Mouse (Mus musculus): ENCODE data around the gene Olfr194. TPM values are rescaled to one million over a fixed set of nuclear protein-coding genes. Genes with fewer than 3 reads are reported as not detected.
"Not testable (repeated sequence)": the region's sequence is repeated elsewhere in the genome, so short reads cannot be mapped to it uniquely, and the experiment has no call there.

Olfr194 gene
- polyA plus RNA-seq (2014; fragmentation: Nextera tagmentation; extraction: Ambion mirVana), result not detected in 2 replicates

DNA sequence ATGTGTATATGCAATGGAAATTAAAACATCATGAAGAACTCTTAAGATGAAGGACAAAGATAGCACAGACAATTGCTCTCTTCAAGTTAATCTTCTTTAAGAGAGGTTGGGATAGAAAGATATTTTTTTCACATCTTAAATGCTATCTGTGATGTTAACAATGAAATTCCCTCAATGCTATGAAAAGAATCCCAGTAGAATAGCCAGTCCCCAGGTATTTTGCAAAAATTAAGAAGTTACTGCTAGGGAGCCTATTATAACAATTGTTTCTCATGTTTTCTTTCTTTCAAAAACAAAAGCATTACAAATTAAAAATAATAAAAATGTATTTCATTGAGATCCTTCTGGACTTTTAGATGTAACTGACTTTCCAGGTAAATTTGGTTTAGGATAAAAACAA is at the start of gene Olfr194:
Gene Olfr194, minus strand, starts transcription at position 101 of the 400 bp plus-strand sequence.
- Histone ChIP-seq H3K4me1 (ENCODE audit: control insufficient read depth, insufficient read depth, low read length) (no peaks in the 10 kb centered on the region), H3K27ac (ENCODE audit: low read length) (no peak within 1 kb of the TSS), H3K27me3 (ENCODE audit: control insufficient read depth, insufficient read depth, low read length) (no peaks in the 10 kb centered on the region), H3K9me3 (ENCODE audit: control insufficient read depth, low read depth, low read length) (no peaks in the 10 kb centered on the region), H3K36me3 (ENCODE audit: control insufficient read depth, insufficient read depth, low read length) (no peaks in the 10 kb centered on the region), H3K4me3 (ENCODE audit: low read depth, low read length) (no peak within 1 kb of the TSS), H3K4me2 (replicated peaks; ENCODE audit: low read depth, low read length) (no peak within 1 kb of the TSS), H3K9ac (replicated peaks; ENCODE audit: low read depth, low read length) (no peak within 1 kb of the TSS)
- no peak for ATAC-seq (ENCODE audit: insufficient number of reproducible peaks, insufficient read depth, low FRiP score, low read depth)

DNA sequence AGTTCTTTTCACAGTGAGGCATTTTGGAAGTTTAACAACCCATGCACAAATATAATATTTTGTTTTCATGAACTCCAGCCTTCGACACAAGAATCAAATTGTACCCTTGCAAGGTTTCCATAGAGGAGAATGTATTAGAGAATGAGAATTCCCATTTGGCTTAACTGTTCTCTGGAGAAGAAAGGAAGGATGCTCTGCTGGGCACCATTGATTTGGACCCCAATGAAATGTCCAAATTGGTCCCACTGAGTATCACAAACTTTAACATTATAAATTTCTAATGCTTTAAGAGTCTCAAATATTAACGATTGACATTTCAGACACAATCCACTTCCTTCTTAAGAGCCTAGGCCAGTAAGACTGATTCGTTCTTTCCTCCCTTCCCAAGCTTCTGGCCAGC is 49.5 kb upstream of the Olfr194 start, which contains the start of gene Olfr196:
Gene Olfr196, minus strand, starts transcription at position 101 of the 400 bp plus-strand sequence.
- Histone ChIP-seq H3K36me3 (ENCODE audit: control insufficient read depth, insufficient read depth, low read length) (no peaks in the 10 kb centered on the region), H3K9ac (replicated peaks; ENCODE audit: low read depth, low read length) (no peak within 1 kb of the TSS), H3K27ac (ENCODE audit: low read length) (no peak within 1 kb of the TSS), H3K4me3 (ENCODE audit: low read depth, low read length) (no peak within 1 kb of the TSS), H3K9me3 (ENCODE audit: control insufficient read depth, low read depth, low read length) (no peaks in the 10 kb centered on the region), H3K27me3 (ENCODE audit: control insufficient read depth, insufficient read depth, low read length) (no peaks in the 10 kb centered on the region), H3K4me1 (ENCODE audit: control insufficient read depth, insufficient read depth, low read length) (no peaks in the 10 kb centered on the region), H3K4me2 (replicated peaks; ENCODE audit: low read depth, low read length) (no peak within 1 kb of the TSS)
- ATAC-seq (ENCODE audit: insufficient number of reproducible peaks, insufficient read depth, low FRiP score, low read depth), result no peak
- 73% methylated on average over 3 of the region's 3 CpGs for WGBS

DNA sequence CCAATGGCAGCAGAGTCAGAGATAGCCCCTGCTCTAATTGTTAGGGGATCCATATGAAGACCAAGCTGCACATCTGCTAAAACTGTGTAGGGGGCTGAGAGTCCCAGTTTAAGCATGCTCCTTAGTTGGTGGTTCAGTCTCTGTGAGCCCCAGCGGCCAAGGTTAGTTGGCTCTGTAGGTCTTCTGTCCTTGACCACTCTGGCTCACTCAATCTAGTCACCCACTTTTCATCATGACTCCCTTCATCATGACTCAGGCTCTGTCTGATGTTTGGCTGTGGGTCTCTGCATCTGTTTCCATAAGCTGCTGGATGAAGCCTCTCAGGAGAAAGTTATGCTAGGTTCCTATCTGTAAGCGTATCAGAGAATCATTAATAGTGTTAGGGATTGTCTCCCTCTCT is 31.1 kb upstream of the Olfr194 start:
- no peak for ATAC-seq (ENCODE audit: insufficient number of reproducible peaks, insufficient read depth, low FRiP score, low read depth)
- WGBS, result 93% methylated on average over 2 of the region's 2 CpGs
- no peak overlapping the region for H3K27ac ChIP-seq (ENCODE audit: low read length)
- H3K9ac ChIP-seq (replicated peaks; ENCODE audit: low read depth, low read length), result no peak overlapping the region
- H3K27me3 ChIP-seq (ENCODE audit: control insufficient read depth, insufficient read depth, low read length), result no peaks in the 10 kb centered on the region
- H3K4me2 ChIP-seq (replicated peaks; ENCODE audit: low read depth, low read length), result no peak overlapping the region
- no peaks in the 10 kb centered on the region for H3K4me1 ChIP-seq (ENCODE audit: control insufficient read depth, insufficient read depth, low read length)
- no peaks in the 10 kb centered on the region for H3K9me3 ChIP-seq (ENCODE audit: control insufficient read depth, low read depth, low read length)
- H3K4me3 ChIP-seq (ENCODE audit: low read depth, low read length), result no peak overlapping the region
- H3K36me3 ChIP-seq (ENCODE audit: control insufficient read depth, insufficient read depth, low read length), result no peaks in the 10 kb centered on the region

DNA sequence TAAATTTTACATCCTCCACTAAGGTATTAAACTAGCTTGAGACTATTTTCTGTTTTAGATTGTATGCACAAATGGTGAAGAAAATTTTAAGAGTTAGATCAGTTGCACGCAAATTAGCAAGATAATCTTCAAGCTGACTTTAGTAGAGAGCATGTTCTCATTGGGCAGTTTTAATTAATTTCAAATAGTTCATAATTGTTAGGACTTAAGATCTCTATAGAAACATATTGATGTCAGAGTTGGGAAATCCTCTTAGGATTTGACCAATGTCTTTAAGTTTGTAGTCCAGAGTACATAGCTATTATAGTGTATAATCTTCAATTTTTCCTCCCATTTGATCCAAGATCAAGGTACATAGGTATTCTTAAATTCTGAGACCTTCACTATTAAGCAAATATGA is 25.9 kb upstream of the Olfr194 start, which contains the start of gene Olfr195:
Gene Olfr195, plus strand, starts transcription at position 301 of the 400 bp plus-strand sequence.
- no peaks in the 10 kb centered on the region for H3K9me3 ChIP-seq (ENCODE audit: control insufficient read depth, low read depth, low read length)
- no peak for ATAC-seq (ENCODE audit: insufficient number of reproducible peaks, insufficient read depth, low FRiP score, low read depth)
- no peaks in the 10 kb centered on the region for H3K36me3 ChIP-seq (ENCODE audit: control insufficient read depth, insufficient read depth, low read length)
- no peak within 1 kb of the TSS for H3K27ac ChIP-seq (ENCODE audit: low read length)
- WGBS, result 83% methylated on average over 1 of the region's 1 CpGs
- H3K4me2 ChIP-seq (replicated peaks; ENCODE audit: low read depth, low read length), result no peak within 1 kb of the TSS
- H3K9ac ChIP-seq (replicated peaks; ENCODE audit: low read depth, low read length), result no peak within 1 kb of the TSS
- no peak within 1 kb of the TSS for H3K4me3 ChIP-seq (ENCODE audit: low read depth, low read length)
- H3K4me1 ChIP-seq (ENCODE audit: control insufficient read depth, insufficient read depth, low read length), result no peaks in the 10 kb centered on the region
- H3K27me3 ChIP-seq (ENCODE audit: control insufficient read depth, insufficient read depth, low read length), result no peaks in the 10 kb centered on the region

DNA sequence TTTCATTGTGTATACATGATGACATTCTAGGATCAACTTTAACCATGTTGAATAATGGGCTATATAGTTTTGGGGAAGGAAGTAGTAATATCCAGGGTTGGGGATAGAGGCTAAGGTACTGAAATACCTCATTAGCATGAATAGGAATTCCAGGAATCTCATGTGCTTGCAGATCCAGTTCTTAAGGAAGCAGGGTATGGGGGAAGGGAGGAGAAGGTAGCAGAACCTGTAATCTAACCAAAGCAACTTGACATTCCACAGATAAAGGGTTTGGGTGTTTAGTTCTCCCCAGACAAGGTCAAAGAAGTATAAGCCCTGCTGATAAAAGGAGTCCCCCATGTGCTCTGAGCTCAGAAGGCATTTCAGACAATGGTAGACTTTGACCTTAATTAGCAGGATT is 20.2 kb upstream of the Olfr194 start:
- H3K27ac ChIP-seq (ENCODE audit: low read length), result no peak overlapping the region
- no peak overlapping the region for H3K4me3 ChIP-seq (ENCODE audit: low read depth, low read length)
- no peak for ATAC-seq (ENCODE audit: insufficient number of reproducible peaks, insufficient read depth, low FRiP score, low read depth)
- H3K36me3 ChIP-seq (ENCODE audit: control insufficient read depth, insufficient read depth, low read length), result no peaks in the 10 kb centered on the region
- H3K27me3 ChIP-seq (ENCODE audit: control insufficient read depth, insufficient read depth, low read length), result no peaks in the 10 kb centered on the region
- H3K4me1 ChIP-seq (ENCODE audit: control insufficient read depth, insufficient read depth, low read length), result no peaks in the 10 kb centered on the region
- H3K9me3 ChIP-seq (ENCODE audit: control insufficient read depth, low read depth, low read length), result no peaks in the 10 kb centered on the region
- H3K9ac ChIP-seq (replicated peaks; ENCODE audit: low read depth, low read length), result no peak overlapping the region
- H3K4me2 ChIP-seq (replicated peaks; ENCODE audit: low read depth, low read length), result no peak overlapping the region

DNA sequence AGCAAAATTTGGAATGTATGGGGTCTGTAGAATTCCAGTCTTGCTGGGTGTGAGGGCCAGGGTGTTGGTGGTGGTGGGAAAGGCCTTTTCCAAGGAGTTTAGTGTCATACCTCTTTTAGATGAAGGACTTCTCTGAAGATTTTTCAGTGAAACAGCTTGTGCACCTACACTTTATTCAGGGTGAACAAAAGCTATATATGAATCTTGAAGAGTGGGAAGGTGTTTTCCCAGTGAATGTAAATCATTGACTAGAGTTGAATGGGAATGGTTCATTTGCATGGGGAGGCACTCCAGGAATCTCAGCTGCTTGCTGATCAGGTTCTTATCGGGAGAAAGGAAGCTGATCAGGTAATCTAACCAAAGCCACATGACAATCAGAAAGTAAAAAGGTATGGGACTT is 9.9 kb upstream of the Olfr194 start:
- no peak overlapping the region for H3K4me3 ChIP-seq (ENCODE audit: low read depth, low read length)
- no peaks in the 10 kb centered on the region for H3K9me3 ChIP-seq (ENCODE audit: control insufficient read depth, low read depth, low read length)
- ATAC-seq (ENCODE audit: insufficient number of reproducible peaks, insufficient read depth, low FRiP score, low read depth), result no peak
- no peak overlapping the region for H3K4me2 ChIP-seq (replicated peaks; ENCODE audit: low read depth, low read length)
- H3K27me3 ChIP-seq (ENCODE audit: control insufficient read depth, insufficient read depth, low read length), result no peaks in the 10 kb centered on the region
- H3K27ac ChIP-seq (ENCODE audit: low read length), result no peak overlapping the region
- WGBS, result 70% methylated on average over 1 of the region's 1 CpGs
- no peak overlapping the region for H3K9ac ChIP-seq (replicated peaks; ENCODE audit: low read depth, low read length)
- H3K36me3 ChIP-seq (ENCODE audit: control insufficient read depth, insufficient read depth, low read length), result no peaks in the 10 kb centered on the region
- no peaks in the 10 kb centered on the region for H3K4me1 ChIP-seq (ENCODE audit: control insufficient read depth, insufficient read depth, low read length)

DNA sequence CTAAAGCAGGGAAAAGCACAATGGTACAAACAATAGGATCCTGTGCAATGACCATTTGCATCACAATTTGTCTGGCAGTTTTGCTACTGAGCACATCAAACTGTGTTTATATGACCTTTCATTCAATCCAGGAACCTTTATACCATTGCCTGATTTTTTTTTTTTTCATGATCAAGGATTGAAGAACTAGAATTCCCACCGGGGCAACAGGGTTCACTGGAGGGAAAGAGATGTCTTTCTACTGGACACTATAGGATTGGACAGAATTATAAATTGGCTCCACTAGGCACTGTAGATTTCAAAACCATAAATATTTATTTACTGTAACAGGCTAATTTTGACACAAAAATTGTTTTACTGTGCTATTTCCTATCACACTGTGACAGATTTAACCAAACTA is 9.1 kb downstream of the Olfr194 start, which contains the start of gene Olfr193:
Gene Olfr193, minus strand, starts transcription at position 101 of the 400 bp plus-strand sequence.
- H3K9me3 ChIP-seq (ENCODE audit: control insufficient read depth, low read depth, low read length), result no peaks in the 10 kb centered on the region
- ATAC-seq (ENCODE audit: insufficient number of reproducible peaks, insufficient read depth, low FRiP score, low read depth), result no peak
- H3K4me2 ChIP-seq (replicated peaks; ENCODE audit: low read depth, low read length), result no peak within 1 kb of the TSS
- 77% methylated on average over 1 of the region's 1 CpGs for WGBS
- no peak within 1 kb of the TSS for H3K27ac ChIP-seq (ENCODE audit: low read length)
- no peak within 1 kb of the TSS for H3K9ac ChIP-seq (replicated peaks; ENCODE audit: low read depth, low read length)
- H3K4me3 ChIP-seq (ENCODE audit: low read depth, low read length), result no peak within 1 kb of the TSS
- no peaks in the 10 kb centered on the region for H3K27me3 ChIP-seq (ENCODE audit: control insufficient read depth, insufficient read depth, low read length)
- no peaks in the 10 kb centered on the region for H3K4me1 ChIP-seq (ENCODE audit: control insufficient read depth, insufficient read depth, low read length)
- no peaks in the 10 kb centered on the region for H3K36me3 ChIP-seq (ENCODE audit: control insufficient read depth, insufficient read depth, low read length)

DNA sequence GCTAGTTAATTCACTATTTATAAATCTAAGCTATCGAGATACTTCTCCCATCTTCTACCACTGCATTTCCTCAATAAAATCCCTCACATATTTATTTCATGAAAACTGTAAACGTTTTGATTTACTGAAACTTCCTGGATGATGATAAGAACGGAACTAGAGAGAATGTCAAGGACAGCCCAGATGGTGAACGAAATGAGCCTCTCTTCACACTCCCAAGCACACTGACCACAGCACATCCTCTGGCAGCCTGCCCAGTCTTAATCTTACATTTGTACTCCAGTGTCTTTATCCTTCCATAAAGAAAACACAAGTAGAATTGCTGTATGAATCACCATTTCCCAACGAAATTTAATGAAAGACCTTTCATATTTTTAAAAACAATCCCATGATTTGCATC is 12.3 kb downstream of the Olfr194 start:
- not testable (repeated sequence) for ATAC-seq (ENCODE audit: insufficient number of reproducible peaks, insufficient read depth, low FRiP score, low read depth)
- 44% methylated on average over 5 of the region's 5 CpGs for WGBS

DNA sequence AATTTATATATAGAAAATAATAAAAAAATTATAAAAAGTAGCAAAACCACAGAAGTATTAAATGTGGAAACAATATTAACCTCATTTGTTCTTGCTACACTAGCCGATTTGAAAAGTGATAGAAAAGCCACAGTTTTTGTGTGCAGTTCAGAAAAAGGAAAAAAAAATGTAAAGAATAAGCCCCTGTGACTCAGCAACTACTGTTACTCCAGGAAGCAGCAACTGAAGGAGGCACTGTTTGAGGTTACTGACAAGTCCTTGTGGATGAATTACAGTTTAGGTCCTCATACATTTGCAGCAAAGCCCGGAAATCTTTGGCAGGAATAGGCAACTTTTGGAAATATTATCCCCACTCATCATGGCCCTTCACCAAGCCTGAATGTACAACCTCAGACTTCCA is 15.6 kb downstream of the Olfr194 start:
- 70% methylated on average over 2 of the region's 2 CpGs for WGBS

More for the DNA sequence above, 12.3 kb downstream of the Olfr194 start:
- not testable (repeated sequence) for H3K9ac ChIP-seq (replicated peaks; ENCODE audit: low read depth, low read length); H3K27ac ChIP-seq (ENCODE audit: low read length); H3K4me2 ChIP-seq (replicated peaks; ENCODE audit: low read depth, low read length); H3K36me3 ChIP-seq (ENCODE audit: control insufficient read depth, insufficient read depth, low read length); H3K9me3 ChIP-seq (ENCODE audit: control insufficient read depth, low read depth, low read length); H3K4me1 ChIP-seq (ENCODE audit: control insufficient read depth, insufficient read depth, low read length); H3K27me3 ChIP-seq (ENCODE audit: control insufficient read depth, insufficient read depth, low read length); H3K4me3 ChIP-seq (ENCODE audit: low read depth, low read length)

More for the DNA sequence above, 15.6 kb downstream of the Olfr194 start:
- no peak overlapping the region for H3K4me2 ChIP-seq (replicated peaks; ENCODE audit: low read depth, low read length)
- H3K9me3 ChIP-seq (ENCODE audit: control insufficient read depth, low read depth, low read length), result no peaks in the 10 kb centered on the region
- no peaks in the 10 kb centered on the region for H3K4me1 ChIP-seq (ENCODE audit: control insufficient read depth, insufficient read depth, low read length)
- no peaks in the 10 kb centered on the region for H3K36me3 ChIP-seq (ENCODE audit: control insufficient read depth, insufficient read depth, low read length)
- H3K4me3 ChIP-seq (ENCODE audit: low read depth, low read length), result no peak overlapping the region
- H3K9ac ChIP-seq (replicated peaks; ENCODE audit: low read depth, low read length), result no peak overlapping the region
- H3K27ac ChIP-seq (ENCODE audit: low read length), result no peak overlapping the region
- no peak for ATAC-seq (ENCODE audit: insufficient number of reproducible peaks, insufficient read depth, low FRiP score, low read depth)
- H3K27me3 ChIP-seq (ENCODE audit: control insufficient read depth, insufficient read depth, low read length), result no peaks in the 10 kb centered on the region
